Mouse (Mus musculus) layer of hippocampus, adult 2 months (tissue): ENCODE results near the gene Crybg1. TPM values are rescaled to one million over a fixed set of nuclear protein-coding genes. Genes with fewer than 3 reads are reported as not detected.

Experiments
- DNase-seq, 2 experiments: peaks; one replicate each; pipeline ENCODE4 v3.0.0; 2022; ENCODE audit warnings: low spot score in 2 of 2
- H3K27ac ChIP-seq: fragments of 200-600 bp; 2 replicates; pipeline ENCODE4 v1.8.1; 2022
- H3K4me3 ChIP-seq: fragments of 200-600 bp; 2 replicates; pipeline ENCODE4 v1.8.1; 2022; ENCODE audit warnings: mild to moderate bottlenecking
- CTCF ChIP-seq: fragments of 200-600 bp; conservative IDR thresholded peaks from 2 replicates; pipeline ENCODE4 v1.8.1; 2022; ENCODE audit warnings: antibody characterized with exemption, mild to moderate bottlenecking, moderate library complexity
- total RNA-seq, 2 experiments: library from RNA; stranded (reverse); gene quantifications; 2 replicates each; pipeline ENCODE4 v1.2.3; 2021

The Crybg1 gene
- total RNA-seq, 2 experiments from 2014 or later: 0.56 to 0.74 TPM

DNA sequence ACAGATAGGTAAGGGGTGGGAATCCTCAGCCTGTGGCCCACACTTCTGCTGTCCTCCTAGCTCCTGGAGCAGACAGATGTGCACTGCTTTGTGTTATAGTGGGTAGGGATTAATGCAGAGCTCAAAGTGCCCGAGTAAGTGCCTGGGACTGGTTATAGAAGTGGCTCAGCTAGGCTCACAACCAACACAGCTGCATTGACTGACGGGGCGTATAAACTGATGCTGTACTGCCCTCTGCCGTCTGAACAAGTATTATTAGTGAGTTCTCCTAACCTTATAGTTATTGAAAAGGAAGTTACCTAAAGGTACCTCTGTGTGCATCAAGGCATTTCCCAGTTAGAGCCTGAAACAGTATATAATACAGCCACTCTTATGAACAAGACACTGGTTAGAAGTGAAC is 77.6 kb downstream of the Crybg1 start:
- Histone ChIP-seq H3K27ac (no peak overlapping the region), H3K4me3 (no peak overlapping the region)
- TF ChIP-seq CTCF: peak; percentile 80
- peak; percentile 29 to 75 for DNase-seq

DNA sequence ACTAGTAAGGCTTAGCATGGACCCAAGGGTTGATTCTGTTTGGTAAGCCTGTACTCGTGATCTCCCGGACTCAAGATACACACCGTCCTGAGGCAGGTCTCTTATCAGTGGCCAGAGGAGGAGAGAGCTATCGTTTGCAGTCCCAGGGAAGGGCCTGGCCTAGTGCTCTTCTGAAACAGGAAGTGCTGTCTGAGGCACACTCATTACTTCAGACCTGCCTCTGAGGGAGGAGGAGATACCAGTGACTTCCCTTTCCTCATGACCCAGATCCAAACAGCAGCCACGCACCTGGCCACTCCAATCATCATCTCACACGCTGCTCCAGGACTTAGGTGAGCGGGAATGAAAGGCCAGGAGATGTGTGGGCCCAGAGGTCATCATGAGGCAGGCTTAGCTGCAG is 79.5 kb downstream of the Crybg1 start:
- no peak overlapping the region for H3K4me3 ChIP-seq
- H3K27ac ChIP-seq: no peak overlapping the region
- DNase-seq: no peak
- no peak for TF ChIP-seq CTCF

DNA sequence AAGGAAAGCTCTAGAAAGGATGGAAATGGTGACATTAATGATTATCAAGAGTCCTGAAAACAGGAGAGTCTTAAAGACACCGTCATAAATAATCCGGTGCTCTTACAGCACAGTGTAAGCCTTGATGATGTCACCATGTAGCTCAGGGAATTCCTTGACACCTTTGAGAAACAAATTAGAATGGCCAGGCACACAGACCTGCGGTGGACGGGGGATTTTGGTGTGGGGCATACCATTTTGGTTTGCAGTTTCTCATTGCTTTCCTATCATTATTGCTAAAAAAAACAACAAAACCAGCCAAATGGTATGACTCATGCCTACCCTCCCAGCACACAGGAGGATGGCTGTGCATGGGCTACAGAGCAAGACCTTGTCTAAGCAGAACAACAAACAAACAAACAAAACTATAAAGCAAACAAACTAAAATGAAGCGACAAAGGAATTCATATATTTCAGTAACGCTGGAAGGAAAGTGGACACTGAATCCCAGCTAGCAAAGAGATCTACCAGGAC is 82.7 kb downstream of the Crybg1 start:
- TF ChIP-seq CTCF: no peak
- Histone ChIP-seq H3K4me3 (no peak overlapping the region), H3K27ac (no peak overlapping the region)
- DNase-seq: no peak

DNA sequence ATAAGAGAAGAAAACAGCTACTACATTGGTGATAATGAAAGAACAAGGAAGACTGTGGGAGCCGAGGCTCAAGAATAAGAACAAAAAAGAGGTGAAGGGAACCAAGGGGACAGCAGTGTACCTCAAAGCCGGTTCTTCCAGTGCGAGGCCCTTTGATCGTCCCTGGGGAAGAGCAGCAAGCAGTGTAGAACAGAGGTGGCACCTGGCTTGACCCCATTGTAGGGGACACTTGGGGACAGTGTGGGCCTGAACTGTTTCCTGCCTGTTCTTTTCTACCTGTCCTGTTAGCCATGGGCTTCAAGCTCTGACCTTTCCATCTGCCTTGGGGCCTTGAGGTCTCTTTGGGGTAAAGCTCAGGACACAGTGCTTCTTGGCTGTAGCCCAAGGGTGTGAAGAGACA is 85.7 kb downstream of the Crybg1 start:
- DNase-seq: no peak
- no peak for TF ChIP-seq CTCF
- no peak overlapping the region for H3K27ac ChIP-seq
- no peak overlapping the region for H3K4me3 ChIP-seq

DNA sequence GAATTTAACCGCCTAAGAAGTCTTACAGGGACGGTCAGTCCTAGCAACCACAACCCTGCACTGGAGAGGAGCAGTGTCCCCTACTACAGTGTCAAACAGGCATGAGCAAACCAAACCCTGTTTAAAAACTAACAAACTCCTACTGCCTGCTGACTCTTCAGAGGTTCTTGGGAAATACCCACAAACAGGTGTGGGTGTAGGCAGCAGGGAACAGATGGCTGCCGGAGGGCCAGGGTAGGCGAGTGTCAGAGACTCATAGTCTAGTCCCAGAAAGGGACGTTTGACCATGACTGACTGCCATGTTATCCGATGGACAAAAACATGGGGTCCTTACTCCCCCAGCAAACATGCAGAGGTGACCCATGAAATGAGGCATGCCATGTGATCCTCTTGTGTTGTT is 97.7 kb downstream of the Crybg1 start:
- DNase-seq: no peak
- Histone ChIP-seq H3K4me3 (no peak overlapping the region), H3K27ac (no peak overlapping the region)
- no peak for TF ChIP-seq CTCF

DNA sequence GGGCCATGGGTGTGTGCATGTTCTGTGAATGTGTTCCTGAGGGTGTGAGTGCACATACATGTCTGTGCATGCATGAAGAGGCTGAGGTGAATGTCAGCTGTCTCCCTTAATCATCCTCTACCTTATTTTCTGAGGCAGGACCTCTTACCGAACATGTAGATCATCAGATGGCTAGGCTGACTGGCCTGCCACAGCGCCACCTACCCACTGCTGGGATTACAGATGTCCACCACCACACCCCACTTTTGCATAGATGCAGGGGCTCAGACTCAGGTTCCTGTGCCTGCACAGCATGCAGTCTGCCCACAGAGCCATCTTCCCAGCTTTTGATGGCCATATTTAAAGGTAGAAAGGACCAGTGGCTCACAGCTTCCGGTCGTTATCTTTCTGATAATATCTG is 103.9 kb downstream of the Crybg1 start:
- TF ChIP-seq CTCF: peak; percentile 28
- no peak for DNase-seq
- Histone ChIP-seq H3K27ac (no peak overlapping the region), H3K4me3 (no peak overlapping the region)

DNA sequence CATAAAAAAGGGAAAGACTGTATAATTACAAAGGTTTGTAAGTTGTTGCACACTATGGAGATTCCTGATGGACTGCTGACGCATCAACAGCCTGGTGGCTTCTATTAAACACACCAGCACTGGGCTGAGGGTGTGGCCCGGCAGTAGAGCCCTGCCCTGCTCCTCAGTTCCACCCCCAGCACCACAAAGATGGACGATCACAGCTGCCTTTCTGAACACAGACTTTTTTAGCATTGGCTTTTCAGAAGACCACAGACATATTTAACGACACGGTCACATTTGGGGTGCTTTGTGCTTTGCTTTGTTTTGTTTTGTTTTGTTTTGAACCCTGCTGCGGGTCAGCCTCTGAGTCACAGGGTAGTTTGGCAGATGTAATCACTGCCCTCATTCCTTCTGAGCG is 105.0 kb downstream of the Crybg1 start:
- Histone ChIP-seq H3K27ac (no peak overlapping the region), H3K4me3 (no peak overlapping the region)
- no peak for DNase-seq
- TF ChIP-seq CTCF: no peak

DNA sequence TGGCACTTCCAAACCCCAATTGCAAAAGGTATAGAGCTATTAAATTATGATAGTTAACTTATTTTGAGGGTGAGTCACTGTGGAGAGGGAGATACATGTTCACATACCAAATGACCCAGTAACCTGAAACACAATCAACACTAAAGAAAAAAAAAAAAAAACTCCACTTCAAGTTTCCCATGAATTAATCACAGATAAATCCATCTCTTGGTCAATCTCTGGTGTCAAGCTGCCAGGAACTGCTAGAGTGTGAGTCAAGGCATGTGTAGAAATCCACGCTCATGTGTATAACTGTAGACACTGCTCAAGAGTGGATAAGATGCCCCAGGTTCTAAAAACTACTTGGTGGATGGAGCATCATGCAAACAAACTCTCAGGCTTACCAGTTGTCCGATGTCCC is 109.5 kb downstream of the Crybg1 start:
- Histone ChIP-seq H3K4me3 (no peak overlapping the region), H3K27ac (no peak overlapping the region)
- TF ChIP-seq CTCF: no peak
- DNase-seq: no peak

DNA sequence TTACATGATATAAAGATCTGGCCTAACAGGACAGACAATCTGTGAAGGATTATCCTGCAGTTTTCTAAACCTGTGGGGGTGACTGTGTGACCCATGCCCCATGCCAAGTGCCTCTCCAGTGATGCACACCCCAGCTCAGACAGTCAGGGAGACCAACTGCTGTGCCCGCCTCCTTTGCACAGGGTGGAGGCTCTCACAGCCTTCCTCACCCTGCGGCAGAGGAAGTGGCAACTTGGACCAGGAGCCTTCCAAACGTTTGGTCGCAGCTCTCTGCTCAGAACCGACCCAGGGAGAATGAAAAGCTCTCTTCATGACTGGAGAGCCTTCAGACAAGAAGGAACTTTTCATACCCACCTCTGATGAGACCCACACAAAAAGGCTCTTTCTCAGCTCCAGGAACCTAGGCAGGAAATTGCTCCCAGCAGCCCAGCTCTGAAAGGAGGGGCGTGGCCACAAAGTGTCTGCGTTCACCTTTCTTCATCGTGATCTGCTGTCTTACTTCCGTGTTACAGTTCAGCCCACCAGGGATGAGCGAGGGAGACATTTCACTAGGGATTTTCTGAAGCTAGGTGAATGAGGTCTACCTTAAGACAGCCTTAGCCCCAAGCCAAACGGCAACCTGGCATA is 110.6 kb downstream of the Crybg1 start:
- TF ChIP-seq CTCF: no peak
- Histone ChIP-seq H3K27ac (no peak overlapping the region), H3K4me3 (no peak overlapping the region)

DNA sequence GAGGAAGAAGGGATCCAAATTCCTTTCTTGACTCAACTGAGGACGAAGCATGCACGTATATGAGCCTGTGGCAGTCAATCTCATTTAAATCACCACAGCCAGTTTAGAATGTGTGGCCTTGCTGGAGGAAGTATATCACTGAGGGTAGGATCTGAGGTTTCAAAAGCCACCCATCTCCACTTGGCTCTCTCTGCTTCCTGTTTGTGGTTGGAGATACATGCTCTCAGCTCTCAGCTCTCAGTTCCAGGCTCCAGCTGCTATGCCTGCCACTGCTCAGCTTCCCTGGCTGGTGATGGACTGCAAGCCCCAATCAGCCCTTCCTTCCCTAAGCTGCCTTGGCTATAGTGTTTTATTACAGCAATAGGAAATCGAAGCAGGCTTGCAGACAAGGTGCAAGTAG is 119.1 kb downstream of the Crybg1 start:
- no peak overlapping the region for H3K4me3 ChIP-seq
- H3K27ac ChIP-seq: no peak overlapping the region
- DNase-seq: no peak
- TF ChIP-seq CTCF: no peak

More for the DNA sequence above, 110.6 kb downstream of the Crybg1 start:
- DNase-seq: no peak

DNA sequence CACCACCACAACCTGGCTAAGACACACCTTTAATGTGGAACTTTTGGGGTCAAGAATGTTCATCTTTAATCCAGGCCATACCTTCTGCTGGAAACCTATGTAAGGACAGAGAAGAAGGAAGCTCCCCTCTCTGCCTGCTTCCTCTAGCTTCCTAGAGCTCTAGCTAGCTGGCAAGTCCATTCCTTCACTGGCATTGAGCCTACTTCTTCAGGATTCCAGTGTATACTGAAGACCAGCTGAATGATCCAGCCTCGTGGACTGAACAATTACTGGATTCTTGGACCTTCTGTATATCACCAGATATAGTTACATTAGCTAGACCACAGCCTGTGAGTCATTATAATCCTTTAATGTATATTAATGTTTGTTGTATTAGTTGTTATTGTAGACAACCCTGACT is 121.4 kb downstream of the Crybg1 start:
- no peak for TF ChIP-seq CTCF
- no peak for DNase-seq
- Histone ChIP-seq H3K27ac (no peak overlapping the region), H3K4me3 (no peak overlapping the region)

DNA sequence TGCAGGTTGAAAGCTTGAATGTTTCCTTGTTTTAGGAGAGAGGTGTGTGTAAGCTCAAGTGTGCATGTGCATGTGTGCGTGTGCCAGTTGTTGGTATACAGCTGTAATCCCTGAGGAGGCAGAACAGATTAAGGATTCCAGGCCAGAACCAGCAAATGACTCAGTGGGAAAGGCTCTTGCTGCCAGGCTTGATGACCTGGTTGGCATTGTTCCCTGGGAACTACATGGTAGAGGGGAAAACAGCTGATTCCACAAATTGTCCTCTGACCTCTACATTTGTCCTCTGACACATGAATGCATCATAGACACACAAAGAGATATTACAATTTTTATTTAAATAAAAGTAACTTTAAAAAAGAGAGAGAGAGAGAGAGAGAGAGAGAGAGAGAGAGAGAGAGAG is 122.5 kb downstream of the Crybg1 start:
- H3K4me3 ChIP-seq: no peak overlapping the region
- no peak for TF ChIP-seq CTCF
- DNase-seq: no peak
- H3K27ac ChIP-seq: no peak overlapping the region

DNA sequence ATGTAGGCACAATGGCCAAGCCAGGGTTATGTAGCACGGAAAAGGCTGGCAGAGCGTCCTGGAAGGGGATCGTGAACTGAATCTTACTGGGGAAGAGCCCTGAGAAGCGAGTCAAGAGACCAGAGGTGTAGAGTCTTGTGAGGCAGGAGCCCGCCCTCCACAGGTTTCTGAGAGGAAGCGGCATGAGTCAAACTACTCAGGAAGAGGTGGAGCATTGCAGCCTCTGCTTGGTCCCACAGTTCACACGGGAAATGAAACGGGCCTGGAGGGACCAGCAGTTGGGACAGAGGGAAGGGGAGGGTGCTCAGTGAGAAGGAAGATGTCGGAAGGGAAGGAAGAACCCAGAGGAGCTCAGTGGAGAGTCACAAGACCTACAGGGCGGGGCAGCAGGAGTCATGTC is 123.9 kb downstream of the Crybg1 start:
- no peak for TF ChIP-seq CTCF
- Histone ChIP-seq H3K27ac (no peak overlapping the region), H3K4me3 (no peak overlapping the region)
- DNase-seq: no peak

DNA sequence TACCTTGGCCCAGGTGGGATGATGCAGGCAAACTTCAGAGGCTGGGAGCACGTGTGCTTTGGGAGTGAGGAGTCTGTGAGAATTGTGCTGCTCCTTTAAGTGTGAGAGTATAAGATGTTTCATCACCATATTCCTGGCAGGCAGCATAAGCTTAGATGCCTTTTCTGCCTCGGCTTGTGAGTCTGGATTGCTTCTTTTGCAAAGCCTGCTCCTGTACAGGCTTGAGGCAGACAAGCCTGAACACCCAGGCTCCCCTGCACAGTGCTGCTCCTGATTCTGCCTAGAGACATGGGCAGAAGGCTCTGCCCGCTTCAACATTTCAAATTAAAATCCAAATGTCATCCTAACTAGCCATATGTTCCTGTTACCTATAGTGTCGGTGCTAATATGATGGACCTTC is 128.5 kb downstream of the Crybg1 start:
- TF ChIP-seq CTCF: no peak
- no peak for DNase-seq
- Histone ChIP-seq H3K4me3 (no peak overlapping the region), H3K27ac (no peak overlapping the region)
